Mouse (Mus musculus): ENCODE measurements around the gene Ptpre.

- TF ChIP-seq CTCF (conservative IDR thresholded peaks at IDR 0.05; ENCODE audit: low read length) (no peak), NANOG (IDR thresholded peaks at IDR 0.05; ENCODE audit: borderline replicate concordance, low read length) (no peak)
Observed at GRCm38 (mm10) chr7:135521755-135522512, 15.3 kb upstream of the Ptpre start.

Measured in E14TG2a.4 (cell line).